Mouse (Mus musculus) heart, postnatal 0 days (tissue): ENCODE data around the gene Nav2.

Experiments
- CTCF ChIP-seq: IDR thresholded peaks from 2 replicates; pipeline ENCODE4 v1.5.1; 2016; ENCODE audit warnings: antibody characterized with exemption, control low read depth, low read depth
- EP300 ChIP-seq: IDR thresholded peaks from 2 replicates; pipeline ENCODE4 v1.6.1; 2016; ENCODE audit warnings: antibody characterized with exemption, low read depth

DNA sequence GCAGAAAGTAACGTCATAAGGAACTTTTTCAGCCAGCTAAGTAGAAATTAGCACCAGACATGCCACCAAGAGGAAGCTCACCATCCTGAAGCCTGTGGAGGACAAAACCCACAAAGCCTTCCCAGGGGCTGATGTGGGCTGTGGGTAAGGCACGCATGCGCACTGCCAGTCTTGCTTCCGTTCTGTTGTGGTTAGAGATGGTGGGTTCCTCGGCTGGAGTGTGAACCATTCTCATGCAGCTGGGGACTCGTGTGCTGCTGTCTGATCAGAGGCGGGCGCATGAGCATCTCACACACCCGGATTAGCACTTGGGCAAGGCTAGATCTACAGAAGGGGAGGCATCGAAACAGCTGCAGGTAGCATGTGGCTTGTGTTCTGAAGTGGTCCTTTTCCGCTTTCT is 29.0 kb downstream of the Nav2 start:
- TF ChIP-seq EP300, result no peak
- TF ChIP-seq CTCF, result no peak
